Mouse (Mus musculus) kidney, postnatal 4 days (tissue): ENCODE measurements around the gene Eps8l2.

ENCODE experiments used
- DNase-seq, 2 experiments: peaks; one replicate each; pipeline ENCODE4 v3.0.0; 2021; ENCODE audit warnings: mixed read lengths in 2 of 2

Gene Eps8l2

GRCm38 (mm10) chr7:141411667-141412066, 73.0 kb downstream of the Eps8l2 start:
- DNase-seq = no peak
